Mouse (Mus musculus): ENCODE results near the gene Methig1. TPM values are rescaled to one million over a fixed set of nuclear protein-coding genes. Genes with fewer than 3 reads are reported as not detected.

The Methig1 gene
- polyA plus RNA-seq, 1 experiment from 2014 or later, result not detected

- no peak overlapping the region for H3K9ac ChIP-seq
- H3K9me3 ChIP-seq, result no peaks in the 10 kb centered on the region
- WGBS, result 92% methylated on average over 5 of the region's 5 CpGs
- no peaks in the 10 kb centered on the region for H3K27me3 ChIP-seq
- no peak overlapping the region for H3K27ac ChIP-seq (replicated peaks)
- H3K36me3 ChIP-seq, result peaks cover 65% of the 10 kb centered on the region
- ATAC-seq (ENCODE audit: low FRiP score, low read depth), result no peak
- no peaks in the 10 kb centered on the region for H3K4me1 ChIP-seq (replicated peaks)
- no peak overlapping the region for H3K4me3 ChIP-seq
- no peak overlapping the region for H3K4me2 ChIP-seq
Observed at GRCm38 (mm10) chr15:100406088-100406487, 53.1 kb downstream of the Methig1 start.

- no peak overlapping the region for H3K27ac ChIP-seq (replicated peaks)
- ATAC-seq (ENCODE audit: low FRiP score, low read depth), result no peak
- no peak overlapping the region for H3K4me2 ChIP-seq
- H3K36me3 ChIP-seq, result peaks cover 33% of the 10 kb centered on the region
- 67% methylated on average over 14 of the region's 14 CpGs for WGBS
- no peak overlapping the region for H3K4me3 ChIP-seq
- no peaks in the 10 kb centered on the region for H3K9me3 ChIP-seq
- H3K4me1 ChIP-seq (replicated peaks), result no peaks in the 10 kb centered on the region
- H3K27me3 ChIP-seq, result no peaks in the 10 kb centered on the region
- no peak overlapping the region for H3K9ac ChIP-seq
Observed at GRCm38 (mm10) chr15:100410918-100411672, 58.1 kb downstream of the Methig1 start.

- no peak overlapping the region for H3K9ac ChIP-seq
- WGBS, result 85% methylated on average over 5 of the region's 5 CpGs
- no peaks in the 10 kb centered on the region for H3K9me3 ChIP-seq
- H3K27ac ChIP-seq (replicated peaks), result no peak overlapping the region
- no peaks in the 10 kb centered on the region for H3K4me1 ChIP-seq (replicated peaks)
- no peak overlapping the region for H3K4me3 ChIP-seq
- no peak for ATAC-seq (ENCODE audit: low FRiP score, low read depth)
- no peaks in the 10 kb centered on the region for H3K27me3 ChIP-seq
- peaks cover 33% of the 10 kb centered on the region for H3K36me3 ChIP-seq
- H3K4me2 ChIP-seq, result no peak overlapping the region
Observed at GRCm38 (mm10) chr15:100411731-100412130, 58.8 kb downstream of the Methig1 start.

- Histone ChIP-seq H3K4me2 (no peak overlapping the region), H3K36me3 (peaks cover 19% of the 10 kb centered on the region), H3K9me3 (no peaks in the 10 kb centered on the region), H3K27me3 (no peaks in the 10 kb centered on the region), H3K4me1 (replicated peaks) (no peaks in the 10 kb centered on the region), H3K4me3 (no peak overlapping the region), H3K27ac (replicated peaks) (no peak overlapping the region), H3K9ac (no peak overlapping the region)
- ATAC-seq (ENCODE audit: low FRiP score, low read depth), result no peak
- WGBS, result 82% methylated on average over 4 of the region's 5 CpGs
Observed at GRCm38 (mm10) chr15:100413306-100413705, 60.4 kb downstream of the Methig1 start.

- H3K27me3 ChIP-seq, result no peaks in the 10 kb centered on the region
- no peak overlapping the region for H3K9ac ChIP-seq
Observed at GRCm38 (mm10) chr15:100414011-100414410, 61.1 kb downstream of the Methig1 start.

GRCm38 (mm10) chr15:100414942-100415341 lies 62.0 kb downstream of the Methig1 start:
- Histone ChIP-seq H3K36me3 (peaks cover 6% of the 10 kb centered on the region; the same call in 1 of the 2 replicates), H3K4me1 (replicated peaks) (peaks cover 7% of the 10 kb centered on the region), H3K27ac (replicated peaks) (no peak overlapping the region), H3K9ac (no peak overlapping the region), H3K4me2 (no peak overlapping the region), H3K4me3 (no peak overlapping the region), H3K27me3 (no peaks in the 10 kb centered on the region), H3K9me3 (no peaks in the 10 kb centered on the region)
- 95% methylated on average over 13 of the region's 13 CpGs for WGBS
- no peak for ATAC-seq (ENCODE audit: low FRiP score, low read depth)

More at GRCm38 (mm10) chr15:100414011-100414410, 61.1 kb downstream of the Methig1 start:
- 79% methylated on average over 4 of the region's 4 CpGs for WGBS
- H3K4me1 ChIP-seq (replicated peaks), result no peaks in the 10 kb centered on the region; the same call in 1 of the 2 replicates
- H3K36me3 ChIP-seq, result peaks cover 14% of the 10 kb centered on the region
- no peak overlapping the region for H3K4me2 ChIP-seq
- ATAC-seq (ENCODE audit: low FRiP score, low read depth), result no peak
- H3K27ac ChIP-seq (replicated peaks), result no peak overlapping the region
- H3K4me3 ChIP-seq, result no peak overlapping the region
- no peaks in the 10 kb centered on the region for H3K9me3 ChIP-seq

- Histone ChIP-seq H3K4me3 (no peak overlapping the region), H3K27me3 (no peaks in the 10 kb centered on the region), H3K27ac (replicated peaks) (no peak overlapping the region), H3K36me3 (peaks cover 4% of the 10 kb centered on the region; the same call in 1 of the 2 replicates), H3K4me2 (no peak overlapping the region), H3K9ac (no peak overlapping the region), H3K4me1 (replicated peaks) (peaks cover 15% of the 10 kb centered on the region), H3K9me3 (no peaks in the 10 kb centered on the region)
- no peak for ATAC-seq (ENCODE audit: low FRiP score, low read depth)
- 86% methylated on average over 8 of the region's 8 CpGs for whole genome bisulfite sequencing
Observed at GRCm38 (mm10) chr15:100415684-100416083, 62.7 kb downstream of the Methig1 start.

GRCm38 (mm10) chr15:100417854-100418450 lies 65.0 kb downstream of the Methig1 start:
- Histone ChIP-seq H3K9me3 (no peaks in the 10 kb centered on the region), H3K4me3 (no peak overlapping the region), H3K9ac (no peak overlapping the region), H3K27me3 (no peaks in the 10 kb centered on the region), H3K4me2 (no peak overlapping the region), H3K27ac (replicated peaks) (no peak overlapping the region), H3K4me1 (replicated peaks) (peaks cover 31% of the 10 kb centered on the region), H3K36me3 (no peaks in the 10 kb centered on the region)
- 89% methylated on average over 9 of the region's 9 CpGs for WGBS
- ATAC-seq (ENCODE audit: low FRiP score, low read depth), result no peak

- Histone ChIP-seq H3K27me3 (no peaks in the 10 kb centered on the region), H3K36me3 (no peaks in the 10 kb centered on the region), H3K4me1 (replicated peaks) (peaks cover 43% of the 10 kb centered on the region), H3K4me3 (no peak overlapping the region), H3K9ac (no peak overlapping the region), H3K4me2 (no peak overlapping the region), H3K27ac (replicated peaks) (no peak overlapping the region), H3K9me3 (no peaks in the 10 kb centered on the region)
- no peak for ATAC-seq (ENCODE audit: low FRiP score, low read depth)
- whole genome bisulfite sequencing, result 71% methylated on average over 8 of the region's 8 CpGs
Observed at GRCm38 (mm10) chr15:100419311-100419710, 66.4 kb downstream of the Methig1 start.

- Histone ChIP-seq H3K4me2 (no peak overlapping the region), H3K9ac (no peak overlapping the region), H3K4me1 (replicated peaks) (peaks cover 46% of the 10 kb centered on the region), H3K9me3 (no peaks in the 10 kb centered on the region), H3K4me3 (no peak overlapping the region), H3K27me3 (peaks cover 4% of the 10 kb centered on the region), H3K36me3 (no peaks in the 10 kb centered on the region), H3K27ac (replicated peaks) (no peak overlapping the region)
- ATAC-seq (ENCODE audit: low FRiP score, low read depth), result no peak
- 65% methylated on average over 9 of the region's 9 CpGs for WGBS
Observed at GRCm38 (mm10) chr15:100419901-100420745, 67.2 kb downstream of the Methig1 start.

GRCm38 (mm10) chr15:100421059-100421757 lies 68.3 kb downstream of the Methig1 start:
- peaks cover 46% of the 10 kb centered on the region for H3K4me1 ChIP-seq (replicated peaks)
- ATAC-seq (ENCODE audit: low FRiP score, low read depth), result no peak
- H3K27ac ChIP-seq (replicated peaks), result no peak overlapping the region
- H3K9ac ChIP-seq, result no peak overlapping the region
- WGBS, result 35% methylated on average over 8 of the region's 8 CpGs
- no peaks in the 10 kb centered on the region for H3K36me3 ChIP-seq
- peaks cover 14% of the 10 kb centered on the region for H3K27me3 ChIP-seq
- H3K9me3 ChIP-seq, result no peaks in the 10 kb centered on the region
- H3K4me2 ChIP-seq, result peak overlapping the region; percentile 95
- peak overlapping the region; percentile 93 for H3K4me3 ChIP-seq

All from hindbrain, embryonic 15.5 days (tissue).